Mouse (Mus musculus) CD4-positive, CD25-positive, alpha-beta regulatory T cell, adult 2 months (primary cell): ENCODE data around the gene AC124108.1.

ENCODE experiments used
- DNase-seq: peaks from one replicate; pipeline ENCODE4 v3.0.0-alpha.2; 2012; ENCODE audit warnings: low read depth, low spot score

The AC124108.1 gene

GRCm38 (mm10) chr1:132245010-132245409, 53.8 kb downstream of the AC124108.1 start:
- DNase-seq, result no peak

- no peak for DNase-seq
Observed at GRCm38 (mm10) chr1:132246137-132246536, 54.9 kb downstream of the AC124108.1 start.

- no peak for DNase-seq
Observed at GRCm38 (mm10) chr1:132246641-132247040, 55.4 kb downstream of the AC124108.1 start.

GRCm38 (mm10) chr1:132254467-132254866, 63.2 kb downstream of the AC124108.1 start:
- DNase-seq, result no peak
